Mouse (Mus musculus): ENCODE measurements around the gene Cacna1d.

DNA sequence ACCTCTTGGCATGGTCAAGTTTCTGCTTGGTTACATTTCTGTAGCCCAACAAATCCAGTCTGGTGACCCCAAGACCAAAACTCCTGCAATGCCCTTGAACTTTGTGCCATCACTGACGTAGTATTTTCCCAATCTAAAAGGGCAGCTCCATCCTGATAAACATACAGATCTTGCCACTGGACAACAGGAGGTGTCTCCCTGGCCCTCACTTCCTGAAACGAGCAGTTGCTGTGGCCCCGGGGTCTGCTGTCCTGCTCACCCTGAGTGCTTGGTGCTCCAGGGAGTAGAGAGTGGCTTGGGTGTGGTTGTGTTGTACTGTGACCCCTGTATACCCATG is 491.8 kb downstream of the Cacna1d start:
- TF ChIP-seq CTCF (IDR thresholded peaks at IDR 0.05; ENCODE audit: low read depth, low read length) (no peak), POLR2A (IDR thresholded peaks at IDR 0.05; ENCODE audit: borderline replicate concordance, low read depth, low read length) (no peak)
